Mouse (Mus musculus) layer of hippocampus, adult 9-10 months (tissue): ENCODE results near the gene Lsm2.
"Not testable (repeated sequence)": the region's sequence is repeated elsewhere in the genome, so short reads cannot be mapped to it uniquely, and the experiment has no call there.

Experiments
- DNase-seq: peaks from one replicate; pipeline ENCODE4 v3.0.0; 2022; ENCODE audit warnings: low spot score

The Lsm2 gene

DNA sequence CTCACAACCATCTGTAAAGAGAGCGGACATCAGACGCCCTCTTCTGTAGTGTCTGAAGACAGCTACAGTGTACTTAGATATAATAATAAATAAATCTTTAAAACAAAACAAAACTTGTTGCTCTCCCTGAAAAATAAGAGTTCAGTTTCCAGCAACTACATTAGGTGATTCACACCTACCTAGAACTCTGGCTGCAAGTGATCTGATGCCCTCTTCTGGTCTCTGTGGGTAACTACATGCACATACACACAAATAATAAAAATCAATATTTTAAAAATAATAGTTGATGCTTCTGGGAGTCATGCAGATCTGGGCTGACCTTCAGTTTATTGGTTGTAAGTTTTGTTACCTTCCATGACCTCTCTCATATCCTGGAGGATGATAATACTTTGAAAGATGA, 2.6 kb downstream of the Lsm2 start:
- DNase-seq = no peak

GRCm38 (mm10) chr17:34994751-34995150, 13.1 kb downstream of the Lsm2 start:
- no peak for DNase-seq

GRCm38 (mm10) chr17:34995192-34995591, 13.5 kb downstream of the Lsm2 start:
- DNase-seq = not testable (repeated sequence)

GRCm38 (mm10) chr17:34995927-34996326, 14.3 kb downstream of the Lsm2 start:
- not testable (repeated sequence) for DNase-seq

DNA sequence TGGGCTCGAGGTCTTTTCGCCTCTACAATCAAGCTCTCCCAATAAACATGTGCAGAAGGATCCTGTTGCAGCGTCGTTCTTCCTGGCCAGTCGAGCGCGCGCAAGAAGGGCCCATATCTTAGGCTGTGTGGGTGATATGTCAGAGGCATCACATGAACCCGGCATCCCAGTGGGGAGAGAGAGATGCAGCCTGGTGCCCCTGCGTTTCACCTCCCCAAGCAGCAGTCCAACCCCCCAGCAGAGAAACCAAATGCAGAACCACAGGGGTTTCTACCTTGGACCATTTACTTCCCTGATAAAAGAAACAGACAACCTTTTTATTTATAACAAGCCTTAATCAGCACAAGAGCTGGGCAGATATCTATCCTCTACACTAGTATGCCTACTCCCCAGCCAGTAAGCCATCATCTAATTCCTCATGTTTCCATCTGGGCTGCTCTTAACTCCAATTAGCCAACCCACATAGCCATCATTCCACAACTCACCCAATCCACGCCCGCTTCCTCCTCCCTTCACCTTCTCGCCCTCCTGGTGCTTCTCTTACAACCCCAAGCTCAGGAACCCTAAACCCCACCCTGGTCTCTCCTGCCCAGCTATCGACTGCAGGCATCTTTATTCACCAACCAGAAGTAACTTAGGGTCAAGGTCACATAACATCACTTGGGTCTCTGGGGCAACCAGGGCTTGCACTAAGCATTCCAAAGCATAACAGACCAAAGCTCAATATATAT, 14.9 kb downstream of the Lsm2 start:
- DNase-seq = no peak

DNA sequence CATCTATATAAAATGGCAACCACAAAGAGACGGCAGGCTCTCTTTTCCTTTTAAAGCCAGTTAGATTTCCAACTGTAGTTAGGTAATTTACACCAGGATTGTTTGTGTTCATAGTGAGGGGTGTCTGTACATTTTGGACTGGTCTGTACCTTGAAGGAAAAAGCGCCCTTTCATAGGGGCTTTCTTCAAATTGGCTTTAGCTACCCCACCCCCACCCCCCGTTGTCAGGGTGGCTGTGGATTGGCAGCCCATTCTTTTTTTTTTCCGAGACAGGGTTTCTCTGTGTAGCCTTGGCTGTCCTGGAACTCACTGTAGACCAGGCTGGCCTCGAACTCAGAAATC, 15.5 kb downstream of the Lsm2 start:
- DNase-seq = no peak

DNA sequence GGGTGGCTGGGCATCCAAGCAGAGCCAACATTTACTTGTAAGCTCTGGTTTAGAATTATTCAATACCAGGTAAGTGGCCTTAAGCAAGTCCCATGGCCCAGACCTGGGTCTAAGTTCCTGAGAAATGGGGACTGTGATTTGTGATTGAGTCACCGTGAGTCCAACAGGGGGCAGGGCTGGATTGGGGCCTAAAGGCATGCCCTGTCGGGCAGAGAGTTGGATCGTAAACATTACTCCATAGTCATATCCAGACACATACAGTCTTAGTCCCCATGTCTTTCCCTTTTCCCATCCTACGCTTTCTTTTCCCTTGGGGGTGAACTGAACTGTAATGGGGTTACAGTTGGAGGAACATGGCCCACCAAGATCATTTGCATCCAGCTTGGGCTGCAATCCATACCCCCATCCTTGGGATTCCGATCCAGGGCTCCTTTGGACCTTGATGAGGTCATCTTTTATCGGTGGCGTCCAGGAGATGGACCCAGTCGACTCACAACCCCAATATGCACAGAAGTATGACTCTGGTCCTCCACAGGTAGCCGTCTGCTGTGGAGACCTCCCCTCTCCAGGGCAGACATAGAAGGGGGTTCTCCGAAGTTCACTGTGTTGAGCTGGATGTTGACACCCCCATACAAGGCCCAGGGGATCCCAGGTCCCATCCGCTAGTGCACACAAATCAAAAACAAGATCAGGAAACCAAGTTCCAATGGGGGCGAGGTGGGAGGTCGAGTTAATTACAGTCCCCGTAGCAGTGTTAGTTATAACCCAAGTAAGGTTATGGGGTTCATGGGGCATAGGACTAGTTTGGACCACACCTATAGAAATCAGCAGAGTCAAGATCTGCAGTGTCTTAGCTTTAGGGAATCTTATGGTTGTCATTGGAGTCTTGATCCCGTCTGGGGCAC, 17.1 kb downstream of the Lsm2 start:
- DNase-seq = no peak

DNA sequence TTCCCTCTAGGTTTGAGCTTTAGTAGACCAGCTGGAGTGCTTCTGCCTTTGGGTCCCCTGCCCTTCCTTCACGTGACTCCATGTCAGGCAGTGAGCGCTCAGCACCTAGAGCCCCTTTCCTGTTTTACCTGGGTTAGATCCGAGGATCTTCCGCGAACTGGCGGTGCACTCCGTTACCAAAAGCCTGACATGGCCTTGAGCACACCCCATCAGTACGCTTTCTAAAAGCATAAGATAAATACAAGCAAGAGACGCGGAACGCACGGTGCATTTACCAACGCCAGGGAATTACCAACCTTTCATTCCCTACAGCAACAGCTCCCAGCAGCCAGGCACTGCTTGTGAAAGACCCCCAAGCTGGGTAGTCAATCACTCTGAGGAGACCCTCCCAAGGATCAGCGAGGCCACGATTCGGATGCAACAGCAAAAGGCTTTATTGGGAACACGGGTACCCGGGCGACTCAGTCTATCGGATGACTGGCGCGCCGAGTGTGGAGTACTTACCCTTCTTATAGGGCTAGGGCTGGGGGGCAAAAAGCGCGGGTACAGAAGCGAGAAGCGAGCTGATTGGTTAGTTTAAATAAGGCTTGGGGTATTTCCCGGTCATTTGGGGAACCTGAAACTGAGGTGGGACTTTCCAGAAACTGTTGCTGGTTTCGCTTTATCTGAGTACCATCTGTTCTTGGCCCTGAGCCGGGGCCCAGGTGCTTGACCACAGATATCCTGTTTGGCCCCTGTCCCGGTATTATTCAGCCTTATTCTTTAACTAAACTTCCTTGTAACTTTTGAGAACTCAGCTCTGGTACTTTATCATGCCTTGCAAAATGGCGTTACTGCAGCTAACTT, 18.4 kb downstream of the Lsm2 start:
- DNase-seq = not testable (repeated sequence)

- peak; percentile 49 for DNase-seq
Measured at GRCm38 (mm10) chr17:35000717-35001451, 19.2 kb downstream of the Lsm2 start, which contains the start of gene Vars. Vars (plus strand) TSS chr17:35000987.

DNA sequence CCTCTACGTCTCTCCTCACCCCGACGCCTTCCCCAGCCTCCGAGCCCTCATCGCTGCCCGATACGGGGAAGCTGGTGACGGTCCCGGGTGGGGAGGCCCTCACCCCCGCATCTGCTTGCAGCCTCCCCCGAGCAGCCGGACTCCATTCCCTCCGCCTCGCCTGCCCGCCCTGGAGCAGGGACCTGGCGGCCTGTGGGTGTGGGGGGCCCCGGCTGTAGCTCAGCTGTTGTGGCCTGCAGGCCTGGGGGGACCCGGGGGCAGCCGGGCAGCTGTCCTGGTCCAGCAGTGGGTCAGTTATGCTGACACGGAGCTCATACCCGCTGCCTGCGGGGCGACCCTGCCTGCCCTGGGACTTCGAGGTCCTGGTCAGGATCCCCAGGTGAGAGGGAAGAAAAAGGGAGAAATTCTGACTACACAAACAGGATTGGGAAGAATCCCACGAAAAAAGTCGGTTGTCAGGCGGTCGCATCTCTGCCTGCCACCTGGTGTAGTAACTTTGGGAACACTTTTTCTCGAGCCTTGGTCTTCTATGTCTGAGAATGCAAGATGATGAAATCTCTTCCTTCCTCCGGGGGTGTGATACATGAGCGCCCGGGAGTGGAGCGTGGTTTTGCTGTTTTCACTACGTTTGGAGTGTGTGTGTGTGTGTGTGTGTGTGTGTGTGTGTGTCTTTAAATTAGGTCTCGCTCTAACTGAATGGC, 19.9 kb downstream of the Lsm2 start:
- no peak for DNase-seq

GRCm38 (mm10) chr17:35002153-35002865, 20.6 kb downstream of the Lsm2 start:
- no peak for DNase-seq

DNA sequence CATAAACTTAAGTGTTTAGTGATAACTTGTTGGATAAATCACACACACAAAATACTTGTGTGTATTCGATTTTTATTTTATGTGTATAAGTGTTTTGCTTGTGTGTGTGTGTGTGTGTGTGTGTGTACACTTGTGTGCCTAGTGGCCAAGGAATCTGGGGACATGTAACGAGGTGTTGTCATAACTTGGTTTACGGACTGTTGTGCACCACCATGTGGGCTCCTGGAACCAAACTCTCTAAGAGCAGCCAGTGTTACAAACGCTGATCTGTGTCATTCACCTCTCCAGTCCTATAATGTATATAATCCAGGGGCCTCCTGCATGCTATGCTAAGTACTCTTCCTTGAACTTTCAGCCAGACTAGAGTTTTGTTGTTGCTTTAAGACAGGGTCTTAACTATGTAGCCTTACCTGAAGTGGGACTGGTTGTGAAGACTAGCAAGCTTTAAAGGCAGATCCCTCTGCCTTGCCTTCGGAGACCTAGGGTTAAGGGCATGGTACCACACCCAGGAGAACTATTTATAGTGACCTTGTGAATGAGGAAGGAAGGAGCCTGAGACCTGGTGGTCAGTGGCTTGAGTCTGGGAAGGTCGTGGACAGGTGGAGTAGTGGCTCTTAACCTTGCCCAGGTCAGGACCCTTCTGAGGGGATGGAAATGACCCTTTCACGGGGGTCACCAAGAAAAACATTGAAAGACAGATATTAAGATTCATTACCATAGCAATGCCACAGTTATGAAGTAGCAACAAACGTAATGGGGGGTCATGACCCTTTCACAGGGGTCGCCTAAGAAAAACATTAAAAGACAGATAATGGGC, 21.6 kb downstream of the Lsm2 start:
- no peak for DNase-seq

DNA sequence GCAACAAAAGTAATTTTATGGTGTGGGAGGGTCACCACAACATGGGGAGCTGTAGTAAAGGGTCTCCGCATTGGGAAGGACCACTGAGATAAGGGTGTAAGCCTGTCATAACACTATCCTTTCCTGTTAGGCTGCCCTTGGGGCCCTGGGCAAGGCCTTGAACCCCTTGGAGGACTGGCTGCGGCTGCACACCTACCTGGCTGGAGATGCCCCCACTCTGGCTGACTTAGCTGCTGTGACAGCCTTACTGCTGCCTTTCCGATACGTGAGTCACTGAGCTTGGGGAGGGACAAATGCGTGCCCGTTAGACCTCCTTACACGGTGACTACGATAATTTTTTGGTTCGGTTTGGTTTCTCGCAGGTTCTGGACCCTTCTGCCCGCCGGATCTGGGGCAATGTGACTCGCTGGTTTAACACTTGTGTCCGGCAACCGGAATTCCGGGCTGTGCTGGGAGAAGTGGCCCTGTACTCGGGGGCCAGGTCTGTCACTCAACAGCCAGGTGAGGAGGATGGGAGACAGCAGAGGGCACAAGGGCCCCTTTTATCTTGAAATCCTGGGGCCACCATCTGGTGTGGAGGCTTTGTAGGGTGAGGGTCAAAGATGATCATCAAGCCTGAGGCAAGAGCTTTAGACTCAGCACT, 22.5 kb downstream of the Lsm2 start:
- DNase-seq = no peak

- DNase-seq = no peak
Measured at GRCm38 (mm10) chr17:35005158-35005557, 23.5 kb downstream of the Lsm2 start.

DNA sequence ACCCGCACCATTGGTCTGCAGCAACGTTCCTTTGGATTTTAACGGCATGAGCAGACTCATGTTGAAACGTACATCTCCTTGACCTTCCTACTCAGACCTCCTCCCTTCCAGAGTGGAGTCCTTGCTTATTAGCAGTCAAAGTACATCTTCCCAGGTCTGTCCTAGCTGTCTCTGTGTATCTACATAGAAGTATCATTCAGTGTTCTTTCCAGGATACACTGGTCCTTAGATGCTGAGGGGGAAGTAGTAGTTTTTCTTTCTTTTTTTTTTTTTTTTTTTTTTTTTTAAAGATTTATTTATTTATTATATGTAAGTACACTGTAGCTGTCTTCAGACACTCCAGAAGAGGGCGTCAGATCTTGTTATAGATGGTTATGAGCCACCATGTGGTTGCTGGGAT, 24.2 kb downstream of the Lsm2 start:
- DNase-seq = not testable (repeated sequence)

DNA sequence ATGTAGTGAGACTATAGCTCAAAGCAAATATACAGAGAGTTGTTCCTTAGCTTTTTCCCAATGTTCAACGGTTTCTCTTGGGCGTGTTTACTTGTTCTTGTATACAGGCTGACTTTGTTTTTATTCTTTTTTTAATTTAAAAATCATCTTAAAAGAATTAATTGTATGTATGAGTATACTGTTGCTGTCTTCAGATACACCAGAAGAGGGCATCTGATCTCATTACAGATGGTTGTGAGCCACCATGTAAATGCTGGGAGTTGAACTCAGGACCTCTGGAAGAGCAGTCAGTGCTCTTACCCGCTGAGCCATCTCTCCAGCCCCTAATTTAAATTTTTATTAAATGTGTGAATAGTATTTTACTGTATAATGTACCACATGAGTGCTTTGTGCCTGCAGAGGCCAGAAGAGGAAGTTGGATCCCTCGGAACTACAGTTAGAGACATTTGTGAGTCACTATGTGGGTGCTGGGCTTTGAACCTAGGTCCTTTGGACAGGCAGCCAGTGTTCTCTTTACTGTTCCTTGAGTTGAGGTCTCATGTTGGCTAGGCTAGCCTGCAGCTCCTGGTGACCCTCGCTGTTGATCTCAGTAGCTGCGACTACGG, 25.8 kb downstream of the Lsm2 start:
- no peak for DNase-seq

- DNase-seq = no peak
Measured at GRCm38 (mm10) chr17:35009586-35009985, 27.9 kb downstream of the Lsm2 start.

- DNase-seq = no peak
Measured at GRCm38 (mm10) chr17:35011440-35011839, 29.8 kb downstream of the Lsm2 start.

- DNase-seq = no peak
Measured at GRCm38 (mm10) chr17:35012430-35012829, 30.8 kb downstream of the Lsm2 start.
